Mouse (Mus musculus) brain, embryonic 18.5 days (tissue): ENCODE measurements around the gene Nxt1.

Source experiments
- DNase-seq: peaks from one replicate; pipeline ENCODE4 v3.0.0-alpha.2; 2012; ENCODE audit warnings: low read depth, low spot score

Gene Nxt1

GRCm38 (mm10) chr2:148689444-148690140 is 17.2 kb downstream of the Nxt1 start:
- DNase-seq, result no peak

- no peak for DNase-seq
These were observed 17.9 kb downstream of the Nxt1 start for GRCm38 (mm10) chr2:148690291-148690690.

- DNase-seq, result no peak
These were observed 18.4 kb downstream of the Nxt1 start for GRCm38 (mm10) chr2:148690781-148691180.

DNA sequence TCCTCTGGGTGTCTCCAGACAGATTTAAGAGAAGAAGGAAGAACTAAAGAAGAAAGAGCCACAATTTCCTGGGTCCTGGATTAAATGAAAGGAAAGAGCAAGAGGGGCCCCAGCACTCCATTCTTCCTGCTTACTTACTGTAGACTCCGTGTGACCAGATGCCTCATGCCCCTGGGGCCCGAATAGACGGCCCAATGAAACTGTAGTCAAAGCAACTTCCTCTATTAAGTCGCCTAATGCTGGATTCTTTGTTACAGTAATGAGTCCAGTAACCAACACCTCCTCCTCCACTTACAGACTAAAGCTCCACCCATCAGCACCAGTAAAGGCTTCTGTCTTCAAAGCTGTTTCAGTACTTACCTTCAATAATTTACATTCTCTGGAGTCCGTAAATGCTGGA is 26.2 kb downstream of the Nxt1 start:
- DNase-seq, result no peak

DNA sequence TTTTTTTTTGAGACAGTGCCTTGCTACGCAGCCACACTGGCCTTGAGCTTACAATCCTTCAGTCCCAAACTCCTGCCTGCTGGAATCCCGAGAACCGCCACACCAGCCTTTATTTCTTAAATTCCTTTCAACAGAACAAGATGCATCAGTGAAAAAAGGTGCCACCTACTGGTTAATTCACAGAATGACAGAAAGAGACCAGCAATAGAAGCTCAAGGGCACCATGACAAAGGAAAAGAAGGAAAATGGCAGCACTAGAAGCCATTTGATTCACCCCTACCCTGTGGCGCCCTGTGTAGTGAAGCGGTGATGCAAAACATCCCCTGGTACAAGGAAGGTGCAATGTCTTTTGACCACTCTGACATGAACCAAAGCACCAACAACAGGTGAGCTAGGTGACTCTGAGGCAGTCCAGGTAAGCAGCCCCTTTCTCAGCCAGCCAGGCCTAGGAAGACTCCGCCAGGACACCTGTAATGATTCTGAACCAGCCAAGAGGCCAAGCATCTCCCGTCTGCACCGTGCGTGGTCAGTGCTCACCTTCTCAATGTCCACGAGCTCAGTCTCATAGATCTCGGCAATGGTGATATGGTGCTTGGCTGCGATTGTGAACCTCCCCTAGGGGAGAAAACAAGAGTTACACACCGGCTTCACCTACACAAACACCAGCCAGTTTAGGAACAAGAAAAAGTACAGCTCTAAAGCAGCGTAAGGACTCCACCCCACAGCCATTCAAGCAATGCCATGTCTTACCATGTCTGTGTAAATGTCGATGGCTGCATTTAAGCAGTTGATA is 34.2 kb downstream of the Nxt1 start:
- DNase-seq, result no peak

GRCm38 (mm10) chr2:148707202-148707530 is 34.8 kb downstream of the Nxt1 start:
- DNase-seq, result no peak

GRCm38 (mm10) chr2:148712326-148712725 is 39.9 kb downstream of the Nxt1 start:
- DNase-seq, result no peak

GRCm38 (mm10) chr2:148717072-148717471 is 44.7 kb downstream of the Nxt1 start:
- DNase-seq, result no peak

DNA sequence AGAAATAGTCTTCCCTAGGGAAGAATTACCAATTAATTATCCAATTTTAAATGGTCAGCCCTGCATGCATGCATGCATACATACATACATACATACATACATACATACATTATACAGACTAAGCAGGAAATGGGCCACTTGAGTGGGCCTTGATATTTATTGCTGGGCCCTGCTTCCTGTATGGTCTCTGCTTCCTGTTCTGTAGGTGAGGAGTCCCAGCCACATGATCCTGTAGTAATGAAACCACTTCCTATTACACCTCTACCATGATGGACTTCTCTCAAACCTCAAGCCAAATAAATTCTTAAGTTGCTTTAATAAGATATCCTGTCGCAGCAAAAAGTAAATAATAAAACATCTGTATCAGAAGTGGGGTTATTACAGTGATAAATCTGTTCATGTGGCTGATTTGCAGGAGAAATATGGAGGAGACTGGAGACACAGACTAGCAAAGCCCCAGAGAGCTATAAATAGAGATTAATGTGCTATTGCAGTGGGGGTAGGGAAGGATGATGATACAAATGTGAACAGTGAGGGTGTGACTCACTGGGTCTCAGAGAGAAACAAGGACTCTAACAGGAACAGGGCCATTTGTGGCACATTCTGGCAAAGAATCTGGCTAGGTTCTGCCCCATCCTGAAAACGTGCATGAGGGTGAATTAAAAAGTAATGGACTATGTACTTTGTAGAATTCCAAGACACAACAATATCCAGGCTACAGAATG is 47.0 kb downstream of the Nxt1 start:
- no peak for DNase-seq
